Mouse (Mus musculus): Measurements from ENCODE around the gene Vmn2r83. TPM values are rescaled to one million over a fixed set of nuclear protein-coding genes. Genes with fewer than 3 reads are reported as not detected.

Gene Vmn2r83
- not detected for total RNA-seq (2023)

GRCm38 (mm10) chr10:79468431-79468830, at the start of gene Vmn2r83:
Gene Vmn2r83, plus strand, starts transcription at chr10:79468731.

GRCm38 (mm10) chr10:79533126-79533911, 64.8 kb downstream of the Vmn2r83 start, which contains the start of gene Plpp2:
Gene Plpp2, minus strand, starts transcription at chr10:79533796.

Other genes starting within 250 kb of the Vmn2r83 start
- not detected for gene Vmn2r81, start 221.0 kb upstream of the Vmn2r83 start, total RNA-seq (2023)
- gene Vmn2r82, start 112.2 kb upstream of the Vmn2r83 start, total RNA-seq (2023) = not detected
- 1 to 10 TPM; 1.0 to 1.4 TPM for gene Plpp2, start 65.1 kb downstream of the Vmn2r83 start, total RNA-seq (2023)
- gene Mier2, start 86.5 kb downstream of the Vmn2r83 start, total RNA-seq (2023) = 10 to 100 TPM; 45.2 to 56.8 TPM
- gene Theg, start 118.6 kb downstream of the Vmn2r83 start, total RNA-seq (2023) = not detected
- gene C2cd4c, start 145.3 kb downstream of the Vmn2r83 start, total RNA-seq (2023) = not detected
- gene Shc2, start 169.2 kb downstream of the Vmn2r83 start, total RNA-seq (2023) = not detected
- not detected for gene Odf3l2, start 177.0 kb downstream of the Vmn2r83 start, total RNA-seq (2023)
- not detected for gene Madcam1, start 195.8 kb downstream of the Vmn2r83 start, total RNA-seq (2023)
- 10 to 100 TPM; 23.9 to 26.9 TPM for gene Tpgs1, start 200.6 kb downstream of the Vmn2r83 start, total RNA-seq (2023)
- 10 to 100 TPM; 78.2 to 86.5 TPM for gene Cdc34, start 213.5 kb downstream of the Vmn2r83 start, total RNA-seq (2023)
- gene Gzmm, start 220.3 kb downstream of the Vmn2r83 start, total RNA-seq (2023) = 10 to 100 TPM; 16.9 to 17.0 TPM
- gene Bsg, start 235.8 kb downstream of the Vmn2r83 start, total RNA-seq (2023) = 100 to 1,000 TPM; 103 to 115 TPM
- under 1 TPM; 0.18 to 0.23 TPM for gene Hcn2, start 247.9 kb downstream of the Vmn2r83 start, total RNA-seq (2023)